Mouse (Mus musculus) liver, postnatal 0 days (tissue): ENCODE data around the gene 1700020N15Rik. TPM values are rescaled to one million over a fixed set of nuclear protein-coding genes. Genes with fewer than 3 reads are reported as not detected.
"Not testable (repeated sequence)": the region's sequence is repeated elsewhere in the genome, so short reads cannot be mapped to it uniquely, and the experiment has no call there.

Experiments
- ATAC-seq: fragments of 200-750 bp; cut with Nextera tagmentation; 2 replicates; pipeline ENCODE4 v1.8.0; 2017; ENCODE audit warnings: mild to moderate bottlenecking, moderate library complexity
- DNase-seq: peaks from one replicate; pipeline ENCODE4 v3.0.0-alpha.2; 2016
- H3K27ac ChIP-seq: fragments of 300-500 bp; sonication (generic); 2 replicates; pipeline ENCODE4 v1.5.1; 2014; ENCODE audit warnings: antibody characterized with exemption, moderate library complexity, mild to moderate bottlenecking, low read depth
- H3K27me3 ChIP-seq: fragments of 300-500 bp; sonication (generic); 2 replicates; pipeline ENCODE4 v1.6.1; 2014; ENCODE audit warnings: low read length, control low read depth, mixed read lengths; ENCODE audit not compliant: insufficient read depth
- H3K36me3 ChIP-seq: fragments of 300-500 bp; sonication (generic); replicated peaks from 2 replicates; pipeline ENCODE4 v1.6.1; 2014; ENCODE audit warnings: mild to moderate bottlenecking, control low read depth, low read length, moderate library complexity, mixed read lengths; ENCODE audit not compliant: insufficient read depth
- H3K4me1 ChIP-seq: fragments of 300-500 bp; sonication (generic); 2 replicates; pipeline ENCODE4 v1.6.1; 2014; ENCODE audit warnings: antibody characterized with exemption, mild to moderate bottlenecking, control low read depth; ENCODE audit not compliant: insufficient read depth
- H3K4me2 ChIP-seq: fragments of 300-500 bp; sonication (generic); 2 replicates; pipeline ENCODE4 v1.6.1; 2014; ENCODE audit warnings: low read depth, mild to moderate bottlenecking, low read length, moderate library complexity, mixed read lengths
- H3K4me3 ChIP-seq: fragments of 300-500 bp; sonication (generic); 2 replicates; pipeline ENCODE4 v1.5.1; 2014; ENCODE audit warnings: low read depth, low read length
- H3K9ac ChIP-seq: fragments of 300-500 bp; sonication (generic); replicated peaks from 2 replicates; pipeline ENCODE4 v1.6.1; 2014; ENCODE audit warnings: mild to moderate bottlenecking, moderate library complexity
- H3K9me3 ChIP-seq: fragments of 300-500 bp; sonication (generic); 2 replicates; pipeline ENCODE4 v1.6.1; 2016; ENCODE audit warnings: mild to moderate bottlenecking, control low read depth, low read length, mixed read lengths
- CTCF ChIP-seq: sonication (generic); IDR thresholded peaks from 2 replicates; pipeline ENCODE4 v1.5.1; 2016; ENCODE audit warnings: antibody characterized with exemption, low read depth
- EP300 ChIP-seq: IDR thresholded peaks from 2 replicates; pipeline ENCODE4 v1.6.1; 2016; ENCODE audit warnings: antibody characterized with exemption, low read depth, mild to moderate bottlenecking
- WGBS: fragments of 180-500 bp; shearing (Covaris S2); extraction: QIAGEN DNeasy Blood & Tissue Kit; methylation state at CpG from one replicate; pipeline ENCODE4 v1.1.7; 2014; ENCODE audit not compliant: insufficient replicate concordance; 5-methylcytosine and 5-hydroxymethylcytosine counted together
- polyA plus RNA-seq: library from polyadenylated mRNA; unstranded; fragments of >200 nt; fragmentation: Nextera tagmentation; extraction: Ambion mirVana; gene quantifications from 2 replicates; pipeline ENCODE4 v1.2.1, GENCODE M21; 2015

1700020N15Rik gene
- not detected in 2 replicates for polyA plus RNA-seq

- not testable (repeated sequence) for DNase-seq, H3K9ac ChIP-seq, H3K4me1 ChIP-seq, H3K9me3 ChIP-seq, H3K4me3 ChIP-seq, H3K27me3 ChIP-seq, ATAC-seq, H3K27ac ChIP-seq, H3K4me2 ChIP-seq, H3K36me3 ChIP-seq
- 58% methylated on average over 3 of the region's 5 CpGs for WGBS
Observed at GRCm38 (mm10) chrX:69945000-69945399, at the start of gene 1700020N15Rik. Gene 1700020N15Rik, plus strand, starts transcription at chrX:69945300.

DNA sequence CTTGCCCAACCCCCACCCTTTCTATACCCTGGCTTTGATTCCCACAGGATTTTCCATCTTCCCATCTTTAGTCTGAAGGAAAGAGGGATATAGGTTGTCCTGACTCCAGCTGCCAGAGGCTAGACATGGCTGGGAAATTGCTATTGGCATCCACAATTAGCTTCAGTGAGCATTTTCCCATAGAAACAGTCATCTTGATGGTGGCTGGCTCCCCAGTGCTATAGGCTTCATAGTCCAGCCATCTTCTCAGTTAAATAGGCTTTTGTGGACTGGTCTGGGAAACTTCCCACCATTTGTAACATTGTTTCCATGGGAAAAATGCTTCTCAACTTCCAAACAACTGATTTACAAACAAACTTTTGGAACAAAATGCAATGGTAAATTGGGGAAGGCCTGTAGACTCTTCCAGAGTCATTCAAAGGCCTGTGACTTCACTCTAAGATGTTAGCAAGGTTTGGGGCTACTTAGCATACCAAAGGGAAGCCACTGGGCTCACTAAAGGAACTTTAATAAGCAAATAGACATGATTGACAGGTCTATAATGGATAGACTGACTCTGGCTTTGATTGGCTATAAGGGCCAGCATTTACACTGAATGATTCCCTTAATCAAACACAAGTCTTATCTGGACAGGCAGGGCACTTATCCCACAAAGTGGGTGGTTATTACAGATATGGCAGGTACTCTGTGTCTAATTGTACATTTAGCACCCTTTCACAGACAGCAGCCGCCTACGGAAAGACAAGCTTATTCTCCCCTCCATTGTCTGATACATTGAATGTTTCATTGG is 31.9 kb downstream of the 1700020N15Rik start:
- no peak overlapping the region for H3K27ac ChIP-seq
- no peaks in the 10 kb centered on the region for H3K27me3 ChIP-seq
- DNase-seq: no peak
- H3K9me3 ChIP-seq: no peaks in the 10 kb centered on the region
- TF ChIP-seq CTCF: no peak
- no peak for TF ChIP-seq EP300
- ATAC-seq: no peak
- no peaks in the 10 kb centered on the region for H3K4me1 ChIP-seq
- no peak overlapping the region for H3K4me3 ChIP-seq
- H3K4me2 ChIP-seq: no peak overlapping the region
- 86% methylated on average over 2 of the region's 2 CpGs for WGBS
- H3K9ac ChIP-seq: no peak overlapping the region
- no peaks in the 10 kb centered on the region for H3K36me3 ChIP-seq
